Mouse (Mus musculus): ENCODE measurements around the gene Fzd5.

- TF ChIP-seq POLR2A (IDR thresholded peaks at IDR 0.05; ENCODE audit: low read depth, low read length) (no peak), CTCF (IDR thresholded peaks at IDR 0.05; ENCODE audit: extremely low read depth, insufficient read depth, insufficient read length, insufficient replicate concordance) (no peak)
Observed at GRCm38 (mm10) chr1:64757766-64758165, 20.2 kb upstream of the Fzd5 start.

All from spleen, adult 2 months (tissue).